In genomic region chr1:125676790-125677273, GRCm38 (mm10) we compare ENCODE assay signal across 8 mouse cellular contexts. TPM values are rescaled to one million over a fixed set of nuclear protein-coding genes. Genes with fewer than 3 reads are reported as not detected.
DNase-seq lines count a peak whose midpoint lies in the region; ATAC-seq lines count a peak whose summit lies in the region.

Gene Gpr39, plus strand, starts transcription at chr1:125676995.

- no peak within 1 kb of the TSS for H3K27ac ChIP-seq in heart, embryonic 16.5 days (ENCODE audit: low read length)
- no peak within 1 kb of the TSS for H3K27ac ChIP-seq in limb, embryonic 15.5 days
- H3K27ac ChIP-seq in hindbrain, embryonic 10.5 days, result no peak within 1 kb of the TSS

- no peaks in the 10 kb centered on the region for H3K27me3 ChIP-seq in heart, embryonic 16.5 days (ENCODE audit: control insufficient read depth, insufficient read depth, low read length)
- no peaks in the 10 kb centered on the region for H3K27me3 ChIP-seq in limb, embryonic 15.5 days
- H3K27me3 ChIP-seq in hindbrain, embryonic 10.5 days (ENCODE audit: insufficient read depth, poor library complexity, severe bottlenecking), result no peaks in the 10 kb centered on the region

- H3K4me2 ChIP-seq in heart, embryonic 16.5 days (ENCODE audit: low read depth, low read length), result peak within 1 kb of the TSS; percentile 26
- 0 out of 2 replicates have a peak within 1 kb of the TSS, but pooled peaks have one; percentile 20 for H3K4me2 ChIP-seq in limb, embryonic 15.5 days

- H3K9me3 ChIP-seq in heart, embryonic 16.5 days (replicated peaks; ENCODE audit: control insufficient read depth, low read length), result no peaks in the 10 kb centered on the region
- no peaks in the 10 kb centered on the region for H3K9me3 ChIP-seq in limb, embryonic 15.5 days
- no peaks in the 10 kb centered on the region for H3K9me3 ChIP-seq in hindbrain, embryonic 10.5 days

- no peak within 1 kb of the TSS for H3K9ac ChIP-seq in heart, embryonic 16.5 days (ENCODE audit: low read length)
- H3K9ac ChIP-seq in limb, embryonic 15.5 days, result no peak within 1 kb of the TSS

- WGBS in heart, embryonic 16.5 days, result 35% methylated on average over 15 of the region's 15 CpGs
- WGBS in limb, embryonic 15.5 days, result 42% methylated on average over 15 of the region's 15 CpGs
- 61% methylated on average over 15 of the region's 15 CpGs for WGBS in hindbrain, embryonic 10.5 days

- peak; percentile 45 for ATAC-seq in heart, embryonic 16.5 days (replicated peaks; ENCODE audit: extremely low read depth, insufficient read depth, low FRiP score)
- ATAC-seq in limb, embryonic 15.5 days (ENCODE audit: insufficient number of reproducible peaks, low FRiP score, low TSS enrichment, low read depth), result no peak
- ATAC-seq in cerebellum, adult (ENCODE audit: insufficient number of reproducible peaks, low FRiP score, low TSS enrichment), result no peak

- no peaks in the 10 kb centered on the region for H3K36me3 ChIP-seq in heart, embryonic 16.5 days (ENCODE audit: control insufficient read depth, insufficient read depth)
- H3K36me3 ChIP-seq in limb, embryonic 15.5 days, result no peaks in the 10 kb centered on the region
- no peaks in the 10 kb centered on the region for H3K36me3 ChIP-seq in hindbrain, embryonic 10.5 days

- peak; percentile 26 for DNase-seq in adrenal gland, postnatal 10 days
- no peak for DNase-seq in adrenal gland, adult 18-20 months (ENCODE audit: low spot score in 2 of 2)
- peak; percentile 51 for DNase-seq in ovary, postnatal 14 days (ENCODE audit: low spot score)
- DNase-seq in right cerebral cortex, postnatal 14 days, result no peak
- no peak for DNase-seq in hindbrain, embryonic 10.5 days (ENCODE audit: low spot score)

- peaks cover 12% of the 10 kb centered on the region for H3K4me1 ChIP-seq in heart, embryonic 16.5 days (ENCODE audit: control insufficient read depth, insufficient read depth, low read length)
- H3K4me1 ChIP-seq in limb, embryonic 15.5 days, result peaks cover 9% of the 10 kb centered on the region
- no peaks in the 10 kb centered on the region; the same call in 1 of the 2 replicates for H3K4me1 ChIP-seq in hindbrain, embryonic 10.5 days (replicated peaks)

- peak within 1 kb of the TSS; percentile 10; the same call in 1 of the 2 replicates for H3K4me3 ChIP-seq in heart, embryonic 16.5 days (ENCODE audit: low read length)
- no peak within 1 kb of the TSS for H3K4me3 ChIP-seq in limb, embryonic 15.5 days
- no peak within 1 kb of the TSS for H3K4me3 ChIP-seq in hindbrain, embryonic 10.5 days

RNA-seq across cellular contexts. Expression of gene Gpr39, which starts in this region (rescaled TPM):
- total RNA-seq in adrenal gland, postnatal 10 days (2021), result under 1 TPM; 0.64 to 0.93 TPM
- under 1 TPM; 0.19 to 0.20 TPM for total RNA-seq in adrenal gland, adult 18-20 months (2021)
- 1.0 and 1.4 TPM in 2 replicates for polyA plus RNA-seq in heart, embryonic 16.5 days (2015; fragmentation: Nextera tagmentation; extraction: Ambion mirVana)
- 0.15 and 0.28 TPM in 2 replicates for polyA plus RNA-seq in limb, embryonic 15.5 days (2015; fragmentation: Nextera tagmentation; extraction: Ambion mirVana)
- 0.20 TPM in 1 of 2 replicates, not detected in the other for polyA plus RNA-seq in hindbrain, embryonic 10.5 days (2016; fragmentation: Nextera tagmentation; extraction: Ambion mirVana)

Comparison
In these comparisons a context has a peak if more than half of its experiments do, and no peak if none do; other contexts are left out.
1. Peak in DNase-seq in adrenal gland, postnatal 10 days; RNA of the gene not detected or under 1 TPM.